Mouse (Mus musculus): ENCODE results near the gene Ankrd44. TPM values are rescaled to one million over a fixed set of nuclear protein-coding genes. Genes with fewer than 3 reads are reported as not detected.

Gene Ankrd44
- polyA plus RNA-seq, 1 experiment = 2.2 TPM

- Histone ChIP-seq H3ac (ENCODE audit: control insufficient read depth, insufficient read length, low read depth) (no peak overlapping the region), H3K27me3 (ENCODE audit: control insufficient read depth, insufficient read depth, insufficient read length) (no peaks in the 10 kb centered on the region), H3K36me3 (ENCODE audit: control insufficient read depth, insufficient read depth) (no peaks in the 10 kb centered on the region), H3K79me2 (ENCODE audit: control insufficient read depth, insufficient read depth) (no peaks in the 10 kb centered on the region), H3K4me3 (ENCODE audit: insufficient read depth, poor library complexity, severe bottlenecking) (no peak overlapping the region), H3K79me3 (ENCODE audit: low read depth) (no peaks in the 10 kb centered on the region)
- no peak for TF ChIP-seq MYOD1 (IDR thresholded peaks at IDR 0.05; ENCODE audit: control insufficient read depth, insufficient read length, low read depth)
- TF ChIP-seq USF1 (IDR thresholded peaks at IDR 0.05; ENCODE audit: low read depth) = no peak
- no peak for TF ChIP-seq MAX (IDR thresholded peaks at IDR 0.05)
- TF ChIP-seq CEBPB (IDR thresholded peaks at IDR 0.05; ENCODE audit: low read depth) = no peak
- TF ChIP-seq FOSL1 (IDR thresholded peaks at IDR 0.05; ENCODE audit: insufficient read depth, low read length, poor library complexity, severe bottlenecking) = no peak
- no peak for TF ChIP-seq MYOG (IDR thresholded peaks at IDR 0.05; ENCODE audit: control insufficient read depth, extremely low read depth, insufficient read length)
- TF ChIP-seq CTCF (IDR thresholded peaks at IDR 0.05; ENCODE audit: control insufficient read depth, insufficient read depth, insufficient read length) = no peak
Observed at GRCm38 (mm10) chr1:54924760-54925159, 1.4 kb downstream of the Ankrd44 start.

GRCm38 (mm10) chr1:54924309-54924685 is 1.9 kb downstream of the Ankrd44 start:
- Histone ChIP-seq H3K27me3 (ENCODE audit: control insufficient read depth, insufficient read depth, insufficient read length) (no peaks in the 10 kb centered on the region), H3K79me3 (ENCODE audit: low read depth) (no peaks in the 10 kb centered on the region), H3ac (ENCODE audit: control insufficient read depth, insufficient read length, low read depth) (no peak overlapping the region), H3K4me3 (ENCODE audit: insufficient read depth, poor library complexity, severe bottlenecking) (no peak overlapping the region), H3K36me3 (ENCODE audit: control insufficient read depth, insufficient read depth) (no peaks in the 10 kb centered on the region), H3K79me2 (ENCODE audit: control insufficient read depth, insufficient read depth) (no peaks in the 10 kb centered on the region)
- TF ChIP-seq FOSL1 (IDR thresholded peaks at IDR 0.05; ENCODE audit: insufficient read depth, low read length, poor library complexity, severe bottlenecking) (no peak), MYOD1 (IDR thresholded peaks at IDR 0.05; ENCODE audit: control insufficient read depth, insufficient read length, low read depth) (no peak), USF1 (IDR thresholded peaks at IDR 0.05; ENCODE audit: low read depth) (no peak), CTCF (IDR thresholded peaks at IDR 0.05; ENCODE audit: control insufficient read depth, insufficient read depth, insufficient read length) (no peak), CEBPB (IDR thresholded peaks at IDR 0.05; ENCODE audit: low read depth) (no peak), MYOG (IDR thresholded peaks at IDR 0.05; ENCODE audit: control insufficient read depth, extremely low read depth, insufficient read length) (no peak), MAX (IDR thresholded peaks at IDR 0.05) (no peak)

- Histone ChIP-seq H3K79me3 (ENCODE audit: low read depth) (no peaks in the 10 kb centered on the region), H3K36me3 (ENCODE audit: control insufficient read depth, insufficient read depth) (no peaks in the 10 kb centered on the region), H3K27me3 (ENCODE audit: control insufficient read depth, insufficient read depth, insufficient read length) (no peaks in the 10 kb centered on the region), H3ac (ENCODE audit: control insufficient read depth, insufficient read length, low read depth) (no peak overlapping the region), H3K4me3 (ENCODE audit: insufficient read depth, poor library complexity, severe bottlenecking) (no peak overlapping the region), H3K79me2 (ENCODE audit: control insufficient read depth, insufficient read depth) (no peaks in the 10 kb centered on the region)
- TF ChIP-seq MAX (IDR thresholded peaks at IDR 0.05) (no peak), MYOG (IDR thresholded peaks at IDR 0.05; ENCODE audit: control insufficient read depth, extremely low read depth, insufficient read length) (no peak), USF1 (IDR thresholded peaks at IDR 0.05; ENCODE audit: low read depth) (no peak), MYOD1 (IDR thresholded peaks at IDR 0.05; ENCODE audit: control insufficient read depth, insufficient read length, low read depth) (no peak), FOSL1 (IDR thresholded peaks at IDR 0.05; ENCODE audit: insufficient read depth, low read length, poor library complexity, severe bottlenecking) (no peak), CTCF (IDR thresholded peaks at IDR 0.05; ENCODE audit: control insufficient read depth, insufficient read depth, insufficient read length) (no peak), CEBPB (IDR thresholded peaks at IDR 0.05; ENCODE audit: low read depth) (no peak)
Observed at GRCm38 (mm10) chr1:54923366-54924308, 2.5 kb downstream of the Ankrd44 start.

GRCm38 (mm10) chr1:54922707-54923106 is 3.5 kb downstream of the Ankrd44 start:
- H3K27me3 ChIP-seq (ENCODE audit: control insufficient read depth, insufficient read depth, insufficient read length) = no peaks in the 10 kb centered on the region
- no peaks in the 10 kb centered on the region for H3K79me3 ChIP-seq (ENCODE audit: low read depth)
- H3K79me2 ChIP-seq (ENCODE audit: control insufficient read depth, insufficient read depth) = no peaks in the 10 kb centered on the region
- H3K36me3 ChIP-seq (ENCODE audit: control insufficient read depth, insufficient read depth) = no peaks in the 10 kb centered on the region
- TF ChIP-seq MAX (IDR thresholded peaks at IDR 0.05) (no peak), FOSL1 (IDR thresholded peaks at IDR 0.05; ENCODE audit: insufficient read depth, low read length, poor library complexity, severe bottlenecking) (no peak), USF1 (IDR thresholded peaks at IDR 0.05; ENCODE audit: low read depth) (no peak), MYOG (IDR thresholded peaks at IDR 0.05; ENCODE audit: control insufficient read depth, extremely low read depth, insufficient read length) (no peak), CTCF (IDR thresholded peaks at IDR 0.05; ENCODE audit: control insufficient read depth, insufficient read depth, insufficient read length) (no peak), CEBPB (IDR thresholded peaks at IDR 0.05; ENCODE audit: low read depth) (no peak), MYOD1 (IDR thresholded peaks at IDR 0.05; ENCODE audit: control insufficient read depth, insufficient read length, low read depth) (no peak)
- H3ac ChIP-seq (ENCODE audit: control insufficient read depth, insufficient read length, low read depth) = no peak overlapping the region
- no peak overlapping the region for H3K4me3 ChIP-seq (ENCODE audit: insufficient read depth, poor library complexity, severe bottlenecking)

- Histone ChIP-seq H3K79me2 (ENCODE audit: control insufficient read depth, insufficient read depth) (no peaks in the 10 kb centered on the region), H3K79me3 (ENCODE audit: low read depth) (no peaks in the 10 kb centered on the region), H3ac (ENCODE audit: control insufficient read depth, insufficient read length, low read depth) (no peak overlapping the region), H3K27me3 (ENCODE audit: control insufficient read depth, insufficient read depth, insufficient read length) (no peaks in the 10 kb centered on the region), H3K36me3 (ENCODE audit: control insufficient read depth, insufficient read depth) (no peaks in the 10 kb centered on the region), H3K4me3 (ENCODE audit: insufficient read depth, poor library complexity, severe bottlenecking) (no peak overlapping the region)
- TF ChIP-seq CEBPB (IDR thresholded peaks at IDR 0.05; ENCODE audit: low read depth) = no peak
- no peak for TF ChIP-seq FOSL1 (IDR thresholded peaks at IDR 0.05; ENCODE audit: insufficient read depth, low read length, poor library complexity, severe bottlenecking)
- TF ChIP-seq CTCF (IDR thresholded peaks at IDR 0.05; ENCODE audit: control insufficient read depth, insufficient read depth, insufficient read length) = no peak
- TF ChIP-seq MAX (IDR thresholded peaks at IDR 0.05) = no peak
- no peak for TF ChIP-seq MYOD1 (IDR thresholded peaks at IDR 0.05; ENCODE audit: control insufficient read depth, insufficient read length, low read depth)
- no peak for TF ChIP-seq MYOG (IDR thresholded peaks at IDR 0.05; ENCODE audit: control insufficient read depth, extremely low read depth, insufficient read length)
- TF ChIP-seq USF1 (IDR thresholded peaks at IDR 0.05; ENCODE audit: low read depth) = no peak
Observed at GRCm38 (mm10) chr1:54922025-54922574, 4.1 kb downstream of the Ankrd44 start.
